ENCODE assay signal across 9 mouse cellular contexts in genomic region chr11:12578999-12579576, GRCm38 (mm10).
DNase-seq lines count a peak whose midpoint lies in the region; ATAC-seq and TF ChIP-seq lines count a peak whose summit lies in the region.
"Had no signal": no experiment of that assay in that cellular context is flagged by ENCODE, and none has a peak within 500 bp of the region (broad histone marks: within the 10 kb centered on the region; RNA-seq: fewer than 3 reads in every experiment).

No protein-coding gene starts in this region.

- H3K9ac ChIP-seq in heart, postnatal 0 days (replicated peaks; ENCODE audit: low read depth, low read length), result no peak overlapping the region
- H3K9ac ChIP-seq: limb, embryonic 13.5 days had no signal

- no peaks in the 10 kb centered on the region for H3K27me3 ChIP-seq in heart, postnatal 0 days (ENCODE audit: control insufficient read depth, insufficient read depth, low read length)
- no peaks in the 10 kb centered on the region for H3K27me3 ChIP-seq in forebrain, embryonic 10.5 days (ENCODE audit: poor library complexity, severe bottlenecking)
- H3K27me3 ChIP-seq: limb, embryonic 13.5 days had no signal

- 36% methylated on average over 14 of the region's 14 CpGs for WGBS in heart, postnatal 0 days
- 41% methylated on average over 14 of the region's 14 CpGs for WGBS in forebrain, embryonic 10.5 days

- no peaks in the 10 kb centered on the region for H3K36me3 ChIP-seq in heart, postnatal 0 days (replicated peaks; ENCODE audit: control insufficient read depth, insufficient read depth, low read length)
- no peaks in the 10 kb centered on the region for H3K36me3 ChIP-seq in forebrain, embryonic 10.5 days (replicated peaks)
- H3K36me3 ChIP-seq: limb, embryonic 13.5 days had no signal

- H3K9me3 ChIP-seq in heart, postnatal 0 days (replicated peaks; ENCODE audit: control insufficient read depth, low read length), result no peaks in the 10 kb centered on the region
- no peaks in the 10 kb centered on the region for H3K9me3 ChIP-seq in forebrain, embryonic 10.5 days
- H3K9me3 ChIP-seq: limb, embryonic 13.5 days had no signal

- peak; percentile 52 for TF ChIP-seq CTCF in heart, postnatal 0 days (IDR thresholded peaks at IDR 0.05; ENCODE audit: low read depth)
- TF ChIP-seq CTCF in layer of hippocampus, adult 2 months (conservative IDR thresholded peaks at IDR 0.05), result peak; percentile 89

- H3K4me3 ChIP-seq in heart, postnatal 0 days (ENCODE audit: low read depth, low read length), result no peak overlapping the region
- H3K4me3 ChIP-seq in forebrain, embryonic 10.5 days, result no peak overlapping the region
- no peak overlapping the region for H3K4me3 ChIP-seq in layer of hippocampus, adult 2 months
- H3K4me3 ChIP-seq: limb, embryonic 13.5 days had no signal

- DNase-seq in heart, postnatal 0 days (ENCODE audit: low spot score), result no peak
- no peak for DNase-seq in heart, adult 11 months
- DNase-seq in Muller cell, postnatal 12 days (ENCODE audit: inconsistent ontology term), result peak; percentile 34
- peak; percentile 49 for DNase-seq in forebrain, embryonic 10.5 days (ENCODE audit: extremely low spot score, low spot score)
- peak; percentile 54 to 80 for DNase-seq in layer of hippocampus, adult 2 months (ENCODE audit: low spot score in 2 of 2)
- DNase-seq in lung, postnatal 14 days, result peak; percentile 20
- DNase-seq in right cerebral cortex, postnatal 25 days, result peak; percentile 64
- no peak for DNase-seq in spleen, postnatal 36 days (ENCODE audit: low spot score in 2 of 2)

- H3K27ac ChIP-seq in heart, postnatal 0 days (ENCODE audit: low read depth), result no peak overlapping the region
- H3K27ac ChIP-seq in forebrain, embryonic 10.5 days, result no peak overlapping the region
- no peak overlapping the region for H3K27ac ChIP-seq in layer of hippocampus, adult 2 months
- H3K27ac ChIP-seq: limb, embryonic 13.5 days had no signal

- no peak for TF ChIP-seq EP300 in heart, postnatal 0 days (IDR thresholded peaks at IDR 0.05; ENCODE audit: low read depth)

- no peaks in the 10 kb centered on the region for H3K4me1 ChIP-seq in heart, postnatal 0 days (ENCODE audit: control insufficient read depth, insufficient read depth)
- H3K4me1 ChIP-seq in forebrain, embryonic 10.5 days, result no peaks in the 10 kb centered on the region
- H3K4me1 ChIP-seq: limb, embryonic 13.5 days had no signal

- ATAC-seq in heart, postnatal 0 days (ENCODE audit: insufficient read depth, low read depth), result no peak

- H3K4me2 ChIP-seq in heart, postnatal 0 days (ENCODE audit: low read depth, low read length), result no peak overlapping the region
- H3K4me2 ChIP-seq: limb, embryonic 13.5 days had no signal

Comparison
In these comparisons a context has a peak if more than half of its experiments do, and no peak if none do; other contexts are left out.
1. DNase-seq: peak in Muller cell, postnatal 12 days (single experiment), forebrain, embryonic 10.5 days (single experiment), layer of hippocampus, adult 2 months (2 of 2), lung, postnatal 14 days (single experiment) and right cerebral cortex, postnatal 25 days (single experiment); none in heart, postnatal 0 days (single experiment), heart, adult 11 months (single experiment) and spleen, postnatal 36 days (0 of 2).